Mouse (Mus musculus): ENCODE results near the gene Trim58.

Gene Trim58

DNA sequence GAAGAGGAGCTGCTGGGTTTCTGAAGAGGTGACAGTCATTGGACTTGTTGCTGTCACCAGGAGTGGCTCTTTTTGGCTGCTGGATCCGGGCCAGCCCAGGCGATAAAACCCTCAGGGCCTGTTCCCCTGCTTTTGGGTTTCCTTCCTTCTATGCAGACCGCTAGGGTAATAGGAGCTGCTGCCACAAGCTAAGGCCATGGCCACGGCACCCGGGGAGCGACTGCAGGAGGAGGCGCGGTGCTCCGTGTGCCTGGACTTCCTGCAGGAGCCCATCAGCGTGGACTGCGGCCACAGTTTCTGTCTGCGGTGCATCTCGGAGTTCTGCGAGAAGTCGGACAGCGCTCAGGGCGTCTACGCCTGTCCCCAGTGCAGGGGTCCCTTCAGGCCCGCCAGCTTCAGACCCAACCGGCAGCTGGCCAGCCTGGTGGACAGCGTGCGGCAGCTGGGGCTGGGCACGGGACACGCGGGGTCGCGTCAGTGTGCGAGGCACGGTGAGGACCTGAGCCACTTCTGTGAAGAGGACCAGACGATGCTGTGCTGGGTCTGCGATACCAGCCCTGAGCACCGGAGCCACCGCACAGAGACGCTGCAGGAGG, at the start of gene Trim58:
Gene Trim58 (plus strand): TSS at position 194 of the 596 bp plus-strand sequence.
- no peak for DNase-seq

DNA sequence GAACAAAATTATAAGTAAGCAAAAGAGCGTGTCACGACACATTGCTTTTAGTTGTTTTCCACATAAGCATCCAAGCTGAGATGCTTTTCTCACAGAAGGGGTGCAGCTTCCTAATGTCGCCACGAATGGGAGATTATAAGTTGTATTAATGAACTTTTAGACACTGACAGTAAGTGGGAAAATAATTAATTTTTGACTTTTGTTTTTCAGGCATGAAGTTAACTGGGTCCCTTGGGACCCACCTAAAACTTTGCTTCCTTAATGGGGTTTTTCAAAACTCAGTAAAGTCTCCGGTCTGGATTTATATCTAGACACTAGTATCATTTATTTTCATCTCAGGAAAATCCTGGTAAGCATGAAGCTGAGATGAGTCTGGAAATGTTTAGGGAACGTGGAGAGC, 45.5 kb upstream of the Trim58 start, which contains the start of gene Olfr324:
Gene Olfr324 (plus strand): TSS at position 301 of the 400 bp plus-strand sequence.
- no peak for DNase-seq

DNA sequence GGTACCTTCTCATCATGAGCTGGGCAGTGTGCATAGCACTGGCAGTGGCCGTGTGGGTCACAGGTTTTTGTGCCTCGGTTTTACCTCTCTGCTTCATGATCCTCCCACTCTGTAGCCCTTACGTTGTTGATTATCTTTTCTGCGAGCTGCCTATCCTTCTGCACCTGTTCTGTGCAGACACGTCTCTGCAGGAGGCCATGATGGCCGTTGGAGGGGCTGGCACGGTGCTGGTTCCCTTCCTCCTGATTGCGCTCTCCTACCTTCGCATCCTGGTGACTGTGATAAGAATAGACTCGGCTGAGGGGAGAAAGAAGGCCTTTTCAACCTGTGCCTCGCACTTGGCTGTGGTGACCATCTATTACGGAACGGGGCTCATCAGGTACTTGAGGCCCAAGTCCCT, 42.4 kb upstream of the Trim58 start:
- no peak for DNase-seq

DNA sequence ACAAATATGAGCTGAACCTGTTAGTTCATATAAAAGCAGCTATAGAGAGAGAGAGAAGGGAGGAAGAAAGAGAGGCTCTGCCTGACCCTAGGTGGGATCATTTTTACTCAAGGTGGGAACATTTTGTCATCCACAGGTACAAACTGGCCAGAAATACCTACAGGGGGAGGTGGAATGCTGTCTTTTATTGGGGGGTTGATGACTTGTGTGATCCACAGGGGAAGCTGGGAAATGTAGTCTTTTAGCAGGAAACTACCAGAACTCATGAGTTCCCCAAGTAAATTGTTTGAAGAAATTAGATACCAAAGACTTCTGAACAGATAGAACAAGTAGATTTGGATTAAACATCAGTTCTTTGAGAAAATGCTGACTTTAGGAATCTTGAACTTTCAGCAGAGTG, 38.2 kb upstream of the Trim58 start:
- no peak for DNase-seq

DNA sequence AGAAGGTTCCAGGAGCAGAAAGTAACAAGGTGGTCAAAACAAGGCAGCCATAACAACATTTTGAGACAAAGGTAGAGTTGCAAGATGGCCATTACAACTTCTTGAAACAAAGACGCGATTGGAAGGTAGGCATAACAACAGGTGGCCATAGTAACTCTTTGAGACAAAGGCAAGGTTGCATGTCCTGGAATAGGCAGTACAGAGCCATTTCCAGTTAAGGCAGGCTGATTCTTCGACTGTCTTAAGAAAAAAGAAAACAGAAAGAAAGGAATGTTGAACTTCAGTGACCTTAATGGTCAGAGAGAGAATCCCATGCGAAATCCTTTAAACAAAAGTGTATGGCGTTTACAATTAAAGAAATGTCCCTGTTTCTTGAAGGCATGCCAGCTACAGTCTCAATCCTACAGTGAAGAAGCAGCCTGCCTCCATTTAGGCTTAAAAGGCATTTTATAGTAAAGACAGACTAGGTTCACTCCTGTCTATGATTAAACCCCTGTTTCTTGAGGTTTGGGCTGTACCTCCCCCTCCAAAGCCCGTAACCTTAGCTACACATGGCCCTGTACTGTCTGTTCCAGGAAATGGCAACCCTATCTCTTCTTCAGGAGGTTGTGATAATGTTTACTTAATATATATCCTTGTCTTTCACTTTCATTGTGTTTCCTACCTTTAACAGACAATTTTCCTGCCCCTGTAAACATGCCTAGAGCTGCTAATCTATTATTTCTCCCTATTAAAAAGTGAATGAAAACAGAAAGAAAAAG, 37.3 kb upstream of the Trim58 start:
- no peak for DNase-seq

DNA sequence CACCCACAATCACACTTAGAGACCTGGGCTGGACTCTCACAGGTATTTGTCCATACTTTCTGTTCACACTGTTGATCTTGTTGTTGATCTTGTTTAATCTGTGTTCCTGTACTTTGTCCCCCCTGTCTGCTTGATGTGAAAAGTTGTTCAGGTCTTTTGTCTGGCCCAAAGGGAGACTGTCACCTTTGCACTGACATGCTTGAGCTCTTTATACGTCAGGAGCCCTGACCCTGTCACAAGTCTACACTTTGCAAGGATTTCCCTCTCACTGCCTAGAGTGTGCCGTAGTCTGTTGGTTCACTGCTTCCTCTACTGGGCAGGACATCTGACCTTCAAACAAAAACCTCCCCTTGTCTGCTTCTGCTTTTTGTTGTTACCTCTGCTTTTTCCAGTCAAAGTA, 35.6 kb upstream of the Trim58 start:
- no peak for DNase-seq

DNA sequence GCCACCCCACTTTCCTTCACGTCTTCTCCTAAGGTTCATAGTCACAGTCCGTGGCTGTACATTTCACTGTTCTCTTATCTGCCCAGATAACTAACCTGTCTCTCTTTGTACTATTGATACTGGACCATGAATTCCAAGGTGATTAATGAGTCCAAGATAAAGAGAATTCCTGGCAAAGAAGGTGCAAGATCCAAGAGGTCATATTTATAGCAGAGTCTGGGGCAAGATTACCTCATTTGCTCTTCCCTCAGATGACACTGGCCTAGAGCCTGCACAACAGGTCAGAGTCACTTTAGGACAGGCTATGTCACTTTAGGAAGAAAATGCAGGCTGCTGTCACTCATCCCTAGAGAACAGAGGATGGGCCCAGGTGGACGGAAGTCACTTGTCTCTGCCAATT, 35.0 kb upstream of the Trim58 start:
- no peak for DNase-seq

DNA sequence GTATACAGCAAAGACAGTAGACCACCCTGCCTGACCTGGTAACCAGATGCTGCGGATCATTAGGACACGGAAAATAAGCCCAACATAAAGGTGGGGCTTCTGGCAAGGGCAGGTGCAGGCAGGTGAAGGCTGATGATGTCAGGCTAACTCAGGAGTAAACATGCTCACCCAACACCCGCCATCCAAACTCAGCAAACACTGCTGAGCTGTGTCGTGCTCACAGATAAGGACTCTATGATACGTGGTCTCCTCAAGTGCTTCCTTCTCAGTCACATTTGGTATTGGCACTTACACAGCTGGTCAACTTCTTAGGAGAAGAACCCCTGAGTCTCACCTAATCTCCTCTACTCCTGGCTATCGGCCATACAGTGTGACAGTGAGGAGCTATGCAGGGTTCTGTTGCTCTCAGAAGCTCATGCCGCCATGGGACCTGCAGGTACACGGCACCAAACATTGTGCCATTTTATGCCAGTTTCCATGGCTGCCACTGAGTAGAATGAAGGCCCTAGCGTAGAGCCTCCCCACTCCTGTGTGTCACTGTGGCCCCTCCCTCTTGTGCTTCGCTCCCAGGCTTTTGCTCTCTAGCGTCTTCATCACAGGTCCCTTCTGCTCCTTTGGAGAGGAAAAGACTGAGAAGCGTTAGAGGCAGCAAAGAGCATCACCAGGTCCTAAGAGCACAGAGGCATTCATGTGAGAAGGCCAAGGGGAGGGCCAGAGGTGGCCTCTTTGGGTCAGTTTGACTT, 33.9 kb upstream of the Trim58 start:
- DNase-seq = no peak

DNA sequence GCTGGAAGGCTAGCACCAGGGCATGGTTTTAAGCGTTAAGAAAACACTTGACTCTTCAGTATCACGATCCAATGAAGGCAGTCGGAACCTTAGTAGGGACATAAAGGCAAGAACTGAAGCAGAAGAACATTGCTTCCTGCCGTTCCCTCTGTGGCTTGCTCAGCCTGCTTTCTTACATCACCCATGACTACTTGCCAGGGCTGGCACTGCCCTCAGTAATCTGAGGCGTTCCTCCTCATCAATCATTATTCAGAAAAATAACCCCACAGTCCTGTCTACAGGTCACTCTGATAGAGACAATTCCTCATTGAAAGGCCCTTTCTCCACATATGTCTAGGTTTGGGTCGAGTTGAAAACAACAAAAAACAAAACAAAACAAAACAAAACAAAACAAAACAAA, 33.2 kb upstream of the Trim58 start:
- no peak for DNase-seq

DNA sequence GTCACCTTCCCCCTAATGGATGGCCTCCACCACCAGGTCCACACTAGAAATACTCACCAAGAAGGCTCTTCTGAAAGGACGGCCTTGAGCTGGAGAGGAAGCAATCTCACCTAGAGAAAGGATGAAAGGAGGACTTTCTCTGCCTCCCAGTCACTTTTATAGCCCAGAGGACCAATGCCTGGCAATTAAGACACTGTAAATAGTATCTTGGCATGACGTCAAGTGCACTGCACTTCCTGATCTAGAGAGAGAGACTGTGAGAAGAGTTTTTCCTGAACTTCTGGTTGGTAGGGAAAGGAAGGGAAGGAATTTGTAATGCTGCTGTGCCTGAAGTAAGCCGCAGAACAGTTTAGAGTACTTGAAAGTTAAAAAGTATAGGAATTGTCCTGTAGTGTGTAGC, 26.9 kb upstream of the Trim58 start:
- DNase-seq = no peak

DNA sequence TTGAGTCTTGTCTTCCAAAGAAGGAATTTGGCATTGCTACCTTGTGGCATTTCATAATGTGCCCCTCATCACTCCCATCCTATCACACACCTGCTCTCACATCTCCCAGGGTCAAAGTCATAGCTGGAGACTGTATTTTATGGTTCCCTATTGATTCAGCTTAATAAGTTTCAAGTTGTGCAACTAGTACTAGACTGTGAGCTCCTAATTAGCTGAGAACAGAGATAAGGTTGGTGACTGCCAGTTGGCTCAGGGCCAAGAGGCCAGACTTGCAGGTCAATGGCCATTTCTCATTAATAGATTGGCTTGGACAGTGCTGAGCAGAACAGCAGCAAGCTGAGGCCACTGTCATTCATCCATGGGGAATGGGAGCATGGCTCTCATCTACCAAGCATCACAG, 25.7 kb upstream of the Trim58 start:
- no peak for DNase-seq

DNA sequence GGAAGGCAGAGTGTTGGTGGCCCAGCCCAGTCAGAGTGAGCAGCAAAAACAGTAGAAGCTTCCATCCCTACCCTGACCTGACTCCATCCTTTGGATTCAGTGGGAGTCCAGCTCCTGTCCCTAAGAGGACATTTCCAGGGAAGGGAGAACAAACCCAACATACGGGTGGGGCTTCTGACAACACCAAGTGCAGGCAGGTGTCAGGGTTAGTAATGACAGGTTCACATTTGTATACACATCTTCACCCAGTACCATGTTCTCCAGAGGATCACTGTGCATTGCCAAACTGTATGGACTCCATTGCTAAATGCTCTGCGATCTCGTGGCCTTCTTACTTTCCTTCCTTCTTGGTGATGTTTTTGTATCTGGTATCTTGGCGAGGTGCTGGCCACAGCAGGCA, 24.3 kb upstream of the Trim58 start, which contains the start of gene 2210407C18Rik:
Gene 2210407C18Rik (minus strand): TSS at position 101 of the 400 bp plus-strand sequence.
- no peak for DNase-seq

DNA sequence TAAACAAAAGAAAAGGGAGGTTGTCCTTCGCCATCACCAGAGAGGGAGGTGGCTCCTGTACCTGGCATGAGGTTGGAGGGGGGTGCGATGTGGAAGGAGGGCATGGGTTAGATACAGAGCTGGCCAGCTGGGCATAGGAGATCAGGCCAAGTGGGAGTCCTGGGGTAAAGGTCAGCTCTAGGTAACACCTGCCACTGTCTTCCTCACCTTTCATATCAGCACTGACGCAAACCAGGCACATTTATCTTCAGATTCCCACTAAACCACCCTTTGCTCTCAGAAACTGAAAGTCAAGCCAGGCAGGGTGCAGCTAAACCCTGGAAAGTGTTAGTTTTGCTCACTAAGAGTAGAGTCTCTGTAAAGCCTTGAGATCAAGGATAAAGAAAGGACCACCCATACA, 21.9 kb upstream of the Trim58 start:
- DNase-seq = no peak

DNA sequence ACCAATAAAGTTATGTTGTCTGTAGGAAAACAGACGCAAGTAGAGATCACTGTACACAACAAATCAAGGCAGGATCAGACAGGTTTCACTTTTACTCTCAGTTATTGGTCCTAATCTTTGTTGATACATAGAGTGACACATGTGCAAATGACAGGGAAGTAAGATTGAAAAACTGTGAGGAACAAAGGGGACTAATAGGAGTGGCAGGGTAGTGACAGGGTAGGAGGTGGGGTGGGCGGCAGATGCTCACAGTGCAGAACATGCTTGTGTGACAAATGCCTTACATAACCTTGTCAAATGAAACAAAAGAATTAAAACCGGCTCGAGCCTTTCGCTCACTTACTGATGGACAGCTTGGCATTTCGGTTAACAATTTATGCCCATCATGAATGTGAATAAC, 21.5 kb upstream of the Trim58 start:
- no peak for DNase-seq

DNA sequence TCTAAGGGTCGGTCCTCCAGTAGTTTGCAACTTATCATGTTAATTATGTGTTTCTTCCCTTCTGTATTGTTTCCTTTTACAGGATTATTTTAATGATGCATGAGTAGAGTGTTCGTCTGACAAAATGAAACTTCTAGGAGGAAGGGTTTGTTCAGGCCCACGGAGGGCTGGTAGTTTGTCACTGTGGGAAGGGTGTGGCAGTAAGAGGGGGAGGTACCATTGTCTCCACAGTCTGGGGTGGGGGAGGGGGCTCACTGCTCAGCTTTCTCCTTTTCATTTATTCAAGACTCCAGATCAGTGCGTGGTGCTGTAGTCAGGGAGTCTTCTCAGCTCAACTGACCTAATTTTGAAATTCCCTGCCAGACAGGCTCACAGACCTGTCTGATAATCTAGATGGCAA, 14.1 kb upstream of the Trim58 start:
- no peak for DNase-seq

DNA sequence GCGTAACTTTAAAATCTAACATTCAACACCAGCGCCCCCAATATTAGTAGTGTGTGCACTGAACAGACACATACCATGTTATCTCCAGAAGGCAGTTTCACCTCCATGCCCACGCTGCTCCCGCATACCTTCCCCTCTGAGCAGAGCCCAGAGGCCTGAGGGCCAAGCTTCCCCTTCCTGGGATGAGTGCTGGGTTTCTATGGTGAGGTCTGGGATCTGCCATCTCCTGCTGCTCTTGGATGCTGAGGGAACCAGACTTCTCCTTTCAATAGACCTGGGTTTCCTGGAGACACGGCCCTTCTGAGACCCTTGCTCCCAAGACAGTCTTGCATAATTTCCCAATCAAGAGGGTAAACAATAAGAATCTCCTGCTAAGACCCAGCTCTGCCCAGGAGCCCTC, 9.9 kb upstream of the Trim58 start, which contains the start of gene Olfr323:
Gene Olfr323 (minus strand): TSS at position 101 of the 400 bp plus-strand sequence.
- no peak for DNase-seq

DNA sequence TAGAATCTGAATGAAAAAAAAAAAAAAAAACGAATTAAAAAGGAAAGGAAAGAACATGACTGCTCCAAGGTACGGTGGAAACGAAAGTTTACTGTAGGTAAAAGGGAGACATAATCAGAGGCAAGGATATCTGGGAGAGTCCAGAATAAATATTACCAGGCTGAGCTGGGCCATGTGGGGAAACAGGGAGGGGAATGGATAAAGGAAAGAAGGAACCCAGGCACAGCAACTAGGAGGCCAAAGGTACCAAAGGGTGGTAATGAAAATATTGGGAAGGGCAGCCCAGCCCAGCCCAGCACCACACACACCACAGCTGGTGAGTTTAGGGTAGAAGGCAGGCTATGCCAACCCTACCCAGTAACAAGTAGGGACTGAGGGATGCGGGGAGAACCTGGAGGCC, 5.4 kb upstream of the Trim58 start:
- DNase-seq = no peak

DNA sequence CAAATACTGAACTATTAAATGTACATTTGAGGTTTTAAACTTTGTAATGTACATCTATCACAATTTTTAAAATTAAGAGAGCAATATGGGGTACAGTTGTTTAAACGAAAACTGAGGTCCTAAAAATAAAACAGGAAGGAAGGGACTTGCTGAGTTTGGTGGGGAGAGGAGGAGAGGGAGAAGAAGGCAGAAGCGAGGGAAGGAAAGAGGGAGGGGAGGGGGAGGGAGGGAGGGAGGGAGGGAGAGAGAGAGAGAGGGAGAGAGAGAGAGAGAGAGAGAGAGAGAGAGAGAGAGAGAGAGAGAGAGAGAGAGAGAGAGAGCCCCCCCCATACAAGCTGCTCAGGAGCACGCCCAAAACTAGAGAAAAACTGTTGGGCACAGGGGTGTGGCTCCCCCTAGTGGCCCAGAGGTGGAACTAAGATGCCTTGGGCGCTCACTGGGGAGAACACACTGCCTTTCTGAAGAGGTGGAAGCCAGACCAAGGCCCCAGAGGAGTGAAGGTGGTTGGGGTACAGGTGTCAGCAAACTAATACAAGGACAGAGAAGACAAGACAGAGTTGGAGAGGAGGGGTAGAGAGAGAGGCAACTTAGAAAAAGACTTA, 3.8 kb upstream of the Trim58 start:
- peak; percentile 65 for DNase-seq

DNA sequence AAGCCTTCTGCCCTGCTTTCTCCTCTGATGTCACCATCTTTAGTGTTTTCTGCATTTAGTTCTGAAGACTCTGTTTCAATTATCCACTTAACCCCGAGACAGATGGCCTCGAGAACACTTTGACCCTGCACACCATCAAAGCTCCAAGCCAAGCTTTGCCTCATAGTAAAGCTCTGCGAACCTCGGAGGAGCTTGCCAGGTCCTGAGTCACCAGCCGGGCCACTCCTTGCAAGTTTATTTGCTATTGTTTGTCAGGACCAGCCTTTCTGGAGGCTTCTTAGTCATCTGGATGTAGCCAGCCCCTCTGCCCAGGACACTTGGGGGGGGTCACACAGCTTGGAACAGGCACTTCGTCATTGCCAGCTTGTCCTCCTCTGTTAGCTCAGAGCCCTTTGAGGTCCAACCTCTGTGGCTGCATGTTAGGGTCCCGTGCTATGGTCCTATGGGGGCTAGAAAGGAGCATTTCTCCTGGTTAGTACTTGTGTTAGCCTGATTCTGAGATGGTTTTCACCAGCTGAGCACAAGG, 2.0 kb upstream of the Trim58 start:
- DNase-seq = no peak

DNA sequence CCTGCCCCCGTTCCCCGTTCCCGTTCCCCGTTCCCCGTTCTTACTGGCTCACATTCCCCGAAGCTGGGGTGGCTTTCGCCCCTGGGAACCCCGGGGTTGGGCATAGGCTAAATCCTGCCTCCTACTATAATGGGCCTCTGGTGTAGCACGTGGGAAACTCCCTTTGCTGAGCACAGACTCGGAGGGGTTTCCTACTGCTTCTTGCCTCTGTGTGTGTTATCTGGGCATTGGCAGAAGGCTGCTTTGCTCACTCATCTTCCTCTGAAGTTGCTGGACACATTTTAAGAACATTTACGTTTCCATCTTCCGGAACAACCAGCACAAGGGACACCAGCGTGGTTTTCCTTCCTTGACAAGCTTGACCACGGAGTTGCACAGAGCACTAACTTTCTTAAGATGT, 792 bp downstream of the Trim58 start:
- no peak for DNase-seq

DNA sequence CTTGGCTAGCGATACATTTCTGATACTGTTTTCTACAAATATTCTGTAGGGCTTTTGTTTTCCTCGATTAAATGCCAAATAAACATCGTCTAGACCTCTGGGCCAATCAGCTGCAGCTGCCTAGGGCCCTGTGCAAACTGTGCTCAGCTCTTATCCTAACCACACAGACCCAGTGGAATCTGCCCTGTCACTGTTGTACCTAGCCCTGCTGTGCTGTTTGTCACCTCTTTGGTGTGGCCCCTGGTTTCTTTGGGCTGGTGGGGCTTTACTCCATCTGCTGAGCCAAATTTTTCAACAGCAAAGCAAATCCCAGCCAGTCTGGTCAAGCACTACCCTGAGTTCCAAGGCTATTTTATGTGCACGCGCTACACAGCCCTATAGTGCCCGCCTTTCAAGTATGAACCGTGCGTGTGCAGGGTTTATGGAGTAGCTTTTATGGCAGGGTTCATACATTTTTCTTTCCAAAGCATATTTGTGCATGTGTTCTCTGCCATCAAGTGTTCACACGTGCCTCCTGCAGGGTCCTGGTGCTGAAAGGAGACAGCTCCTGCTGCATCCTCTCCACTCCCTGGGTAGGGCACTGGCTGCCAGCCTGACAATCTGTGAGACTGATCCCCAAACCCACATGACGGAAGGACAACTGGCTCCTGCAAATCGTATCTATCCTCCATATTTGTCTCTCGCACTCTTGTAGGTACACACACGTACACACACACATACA, 1.5 kb downstream of the Trim58 start:
- DNase-seq = no peak

DNA sequence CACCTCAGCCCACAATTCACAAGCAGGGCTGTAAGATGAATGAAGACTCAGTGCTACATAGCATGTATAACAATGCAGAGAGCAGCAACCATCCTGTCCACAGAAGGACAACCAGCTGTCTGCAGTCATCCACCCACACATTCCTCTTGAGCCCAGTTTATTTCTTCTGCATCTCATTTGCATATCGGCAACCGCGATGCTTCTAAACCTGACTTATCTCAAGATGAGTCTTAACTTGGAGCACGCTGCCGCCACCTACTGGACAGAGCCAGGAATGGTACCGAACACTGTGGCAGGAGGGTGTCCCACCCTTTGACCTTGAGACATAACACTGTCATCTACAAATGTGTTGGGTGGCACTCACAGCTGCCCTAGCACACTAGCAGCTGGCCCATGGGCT, 3.1 kb downstream of the Trim58 start:
- peak; percentile 68 for DNase-seq

DNA sequence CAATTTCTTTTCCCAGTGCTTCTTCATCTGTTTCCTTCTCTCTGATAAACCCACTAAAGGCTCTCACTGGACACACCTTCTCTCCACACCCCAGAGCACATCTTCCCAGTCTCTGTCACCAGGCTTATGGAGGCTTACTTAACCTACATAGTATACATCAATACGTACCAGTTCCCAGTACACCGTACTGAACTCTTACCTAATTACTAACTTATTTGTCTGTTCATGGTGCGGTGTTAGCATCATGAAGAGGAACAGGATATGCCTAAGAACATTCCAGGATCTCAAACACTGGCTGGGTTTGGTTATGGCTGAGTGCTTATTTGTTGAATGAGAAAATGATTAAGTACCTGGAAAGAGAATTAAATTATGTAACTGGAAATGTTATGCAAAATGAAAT, 14.9 kb downstream of the Trim58 start:
- no peak for DNase-seq
